Mouse (Mus musculus) layer of hippocampus, postnatal 36 days (tissue): Measurements from ENCODE around the gene Rps6ka4. TPM values are rescaled to one million over a fixed set of nuclear protein-coding genes. Genes with fewer than 3 reads are reported as not detected.

Source experiments
- microRNA-seq, 2 experiments: library from miRNA; unstranded; fragments of <30 nt; microRNA quantifications; one replicate each; pipeline ENCODE4 v1.2.0; 2021
- total RNA-seq, 2 experiments: library from RNA; stranded (reverse); gene quantifications; 2 replicates each; pipeline ENCODE4 v1.2.3; 2021

Rps6ka4 gene
- total RNA-seq, 2 experiments from 2014 or later = 34.6 to 36.0 TPM

Small RNA genes lying within 50 kb of the gene (microRNA-seq; reads per million reads assigned to microRNA genes)
- 0 reads per million in 2 experiments for gene Mir5046

Other genes with a start within 250 kb of the Rps6ka4 start
- 1 to 10 TPM; 10.0 TPM for gene Ccdc88b, start 17.6 kb upstream of the Rps6ka4 start, total RNA-seq
- gene Trmt112, start 69.1 kb upstream of the Rps6ka4 start, total RNA-seq = 10 to 100 TPM; 46.5 to 48.1 TPM
- 100 to 1,000 TPM; 368 to 411 TPM for gene Prdx5, start 69.5 kb upstream of the Rps6ka4 start, total RNA-seq
- 10 to 100 TPM; 57.0 to 59.8 TPM for gene Esrra, start 81.2 kb upstream of the Rps6ka4 start, total RNA-seq
- 10 to 100 TPM; 12.2 to 13.7 TPM for gene Catsperz, start 84.7 kb upstream of the Rps6ka4 start, total RNA-seq
- 10 to 100 TPM; 19.8 to 21.7 TPM for gene Kcnk4, start 93.9 kb upstream of the Rps6ka4 start, total RNA-seq
- 10 to 100 TPM; 36.4 to 40.3 TPM for gene Bad, start 101.2 kb upstream of the Rps6ka4 start, total RNA-seq
- 100 to 1,000 TPM in 1 of 2 experiments, 10 to 100 TPM in 1; 96.0 to 104 TPM for gene Gpr137, start 101.8 kb upstream of the Rps6ka4 start, total RNA-seq
- gene Ppp1r14b, start 134.3 kb upstream of the Rps6ka4 start, total RNA-seq = 10 to 100 TPM; 63.1 to 69.8 TPM
- 10 to 100 TPM; 13.8 to 14.2 TPM for gene Plcb3, start 135.8 kb upstream of the Rps6ka4 start, total RNA-seq
- gene Fkbp2, start 139.9 kb upstream of the Rps6ka4 start, total RNA-seq = 100 to 1,000 TPM in 1 of 2 experiments, 10 to 100 TPM in 1; 86.0 to 101 TPM
- gene Vegfb, start 147.0 kb upstream of the Rps6ka4 start, total RNA-seq = 10 to 100 TPM; 81.5 to 82.6 TPM
- 10 to 100 TPM; 21.9 to 22.9 TPM for gene Dnajc4, start 151.9 kb upstream of the Rps6ka4 start, total RNA-seq
- gene Nudt22, start 155.5 kb upstream of the Rps6ka4 start, total RNA-seq = 10 to 100 TPM; 13.8 to 14.3 TPM
- gene Trpt1, start 155.5 kb upstream of the Rps6ka4 start, total RNA-seq = 10 to 100 TPM; 13.1 to 17.8 TPM
- 1 to 10 TPM; 3.9 to 5.0 TPM for gene Fermt3, start 178.8 kb upstream of the Rps6ka4 start, total RNA-seq
- gene Stip1, start 199.3 kb upstream of the Rps6ka4 start, total RNA-seq = 100 to 1,000 TPM; 216 to 229 TPM
- gene Macrod1, start 216.2 kb upstream of the Rps6ka4 start, total RNA-seq = 10 to 100 TPM; 20.4 to 22.2 TPM